In genomic region chr3:99111214-99111608, GRCm38 (mm10) we compare ENCODE assay signal across 27 mouse cellular contexts. TPM values are rescaled to one million over a fixed set of nuclear protein-coding genes. Genes with fewer than 3 reads are reported as not detected.
DNase-seq lines count a peak whose midpoint lies in the region; ATAC-seq lines count a peak whose summit lies in the region.
"Had no signal": no experiment of that assay in that cellular context is flagged by ENCODE, and none has a peak within 500 bp of the region (broad histone marks: within the 10 kb centered on the region; RNA-seq: fewer than 3 reads in every experiment).

No protein-coding gene starts in this region.

- no peaks in the 10 kb centered on the region for H3K27me3 ChIP-seq in midbrain, embryonic 14.5 days (ENCODE audit: control insufficient read depth, insufficient read depth, low read length)
- no peaks in the 10 kb centered on the region for H3K27me3 ChIP-seq in midbrain, embryonic 11.5 days (ENCODE audit: control insufficient read depth, insufficient read depth, low read length)
- H3K27me3 ChIP-seq in embryonic facial prominence, embryonic 14.5 days (replicated peaks; ENCODE audit: control insufficient read depth, insufficient read depth, low read length): no peaks in the 10 kb centered on the region
- H3K27me3 ChIP-seq in limb, embryonic 12.5 days: no peaks in the 10 kb centered on the region
- no peaks in the 10 kb centered on the region for H3K27me3 ChIP-seq in hindbrain, embryonic 16.5 days (replicated peaks; ENCODE audit: control insufficient read depth, insufficient read depth, low read length)
- H3K27me3 ChIP-seq: forebrain, embryonic 13.5 days; heart, embryonic 13.5 days; kidney, embryonic 15.5 days; liver, embryonic 15.5 days; midbrain, embryonic 12.5 days; neural tube, embryonic 15.5 days had no signal

- H3K4me3 ChIP-seq in midbrain, embryonic 14.5 days (replicated peaks; ENCODE audit: low read depth, low read length): no peak overlapping the region
- H3K4me3 ChIP-seq in midbrain, embryonic 11.5 days (ENCODE audit: low read depth, low read length): no peak overlapping the region
- H3K4me3 ChIP-seq in embryonic facial prominence, embryonic 14.5 days (ENCODE audit: low read depth, low read length): no peak overlapping the region
- H3K4me3 ChIP-seq in limb, embryonic 12.5 days (replicated peaks): no peak overlapping the region
- H3K4me3 ChIP-seq in hindbrain, embryonic 16.5 days (ENCODE audit: low read length): no peak overlapping the region
- H3K4me3 ChIP-seq: forebrain, embryonic 13.5 days; gastrocnemius, adult 2 months; heart, embryonic 13.5 days; kidney, embryonic 15.5 days; liver, embryonic 15.5 days; midbrain, embryonic 12.5 days; neural tube, embryonic 15.5 days had no signal

- no peaks in the 10 kb centered on the region for H3K4me1 ChIP-seq in midbrain, embryonic 14.5 days (ENCODE audit: control insufficient read depth, insufficient read depth, low read length)
- no peaks in the 10 kb centered on the region for H3K4me1 ChIP-seq in midbrain, embryonic 11.5 days (ENCODE audit: control insufficient read depth, insufficient read depth, low read length)
- H3K4me1 ChIP-seq in embryonic facial prominence, embryonic 14.5 days (ENCODE audit: control insufficient read depth, insufficient read depth, low read length): peaks cover 18% of the 10 kb centered on the region
- peaks cover 29% of the 10 kb centered on the region for H3K4me1 ChIP-seq in limb, embryonic 12.5 days (replicated peaks)
- H3K4me1 ChIP-seq in hindbrain, embryonic 16.5 days (ENCODE audit: control insufficient read depth, insufficient read depth, low read depth, low read length): no peaks in the 10 kb centered on the region
- H3K4me1 ChIP-seq: forebrain, embryonic 13.5 days; heart, embryonic 13.5 days; kidney, embryonic 15.5 days; liver, embryonic 15.5 days; midbrain, embryonic 12.5 days; neural tube, embryonic 15.5 days had no signal

- DNase-seq in midbrain, embryonic 14.5 days: no peak
- DNase-seq in midbrain, embryonic 11.5 days (ENCODE audit: low spot score, missing footprints): no peak
- DNase-seq in embryonic facial prominence, embryonic 14.5 days (ENCODE audit: low spot score): peak; percentile 36
- DNase-seq: adrenal gland, adult 2 months; adrenal gland, postnatal 36 days; cerebellum, adult 2 months; cerebellum, postnatal 25 days; gastrocnemius, adult 2 months; heart, postnatal 10 days; kidney, postnatal 25 days; retina, postnatal 1 day; right cerebral cortex, postnatal 14 days; thymus, postnatal 4 days had no signal

- no peak overlapping the region for H3K4me2 ChIP-seq in midbrain, embryonic 14.5 days (ENCODE audit: low read length)
- H3K4me2 ChIP-seq in midbrain, embryonic 11.5 days: no peak overlapping the region
- no peak overlapping the region for H3K4me2 ChIP-seq in embryonic facial prominence, embryonic 14.5 days (ENCODE audit: low read depth, low read length)
- 0 out of 2 replicates have a peak overlapping the region, but pooled peaks have one; percentile 6 for H3K4me2 ChIP-seq in limb, embryonic 12.5 days
- no peak overlapping the region for H3K4me2 ChIP-seq in hindbrain, embryonic 16.5 days (ENCODE audit: low read length)
- H3K4me2 ChIP-seq: forebrain, embryonic 13.5 days; heart, embryonic 13.5 days; hindbrain, embryonic 14.5 days; kidney, embryonic 15.5 days; liver, embryonic 15.5 days; lung, embryonic 14.5 days; midbrain, embryonic 12.5 days; neural tube, embryonic 15.5 days had no signal

- H3K36me3 ChIP-seq in midbrain, embryonic 14.5 days (ENCODE audit: control insufficient read depth, insufficient read depth, low read length): no peaks in the 10 kb centered on the region
- no peaks in the 10 kb centered on the region for H3K36me3 ChIP-seq in midbrain, embryonic 11.5 days (ENCODE audit: control insufficient read depth, insufficient read depth, low read length)
- H3K36me3 ChIP-seq in embryonic facial prominence, embryonic 14.5 days (ENCODE audit: control insufficient read depth, insufficient read depth, low read length): no peaks in the 10 kb centered on the region
- H3K36me3 ChIP-seq in limb, embryonic 12.5 days: no peaks in the 10 kb centered on the region
- no peaks in the 10 kb centered on the region for H3K36me3 ChIP-seq in hindbrain, embryonic 16.5 days (ENCODE audit: control insufficient read depth, insufficient read depth, low read length)
- H3K36me3 ChIP-seq: heart, embryonic 13.5 days; kidney, embryonic 15.5 days; liver, embryonic 15.5 days; midbrain, embryonic 12.5 days; neural tube, embryonic 15.5 days had no signal

- no peaks in the 10 kb centered on the region for H3K9me3 ChIP-seq in midbrain, embryonic 14.5 days (ENCODE audit: control insufficient read depth, low read length)
- H3K9me3 ChIP-seq in midbrain, embryonic 11.5 days (ENCODE audit: control insufficient read depth, low read length): no peaks in the 10 kb centered on the region
- H3K9me3 ChIP-seq in embryonic facial prominence, embryonic 14.5 days (ENCODE audit: control insufficient read depth, low read length): no peaks in the 10 kb centered on the region
- no peaks in the 10 kb centered on the region for H3K9me3 ChIP-seq in limb, embryonic 12.5 days
- H3K9me3 ChIP-seq in hindbrain, embryonic 16.5 days (ENCODE audit: control insufficient read depth, low read length): no peaks in the 10 kb centered on the region
- H3K9me3 ChIP-seq: forebrain, embryonic 13.5 days; heart, embryonic 13.5 days; kidney, embryonic 15.5 days; liver, embryonic 15.5 days; midbrain, embryonic 12.5 days; neural tube, embryonic 15.5 days had no signal

- H3K9ac ChIP-seq in midbrain, embryonic 14.5 days (replicated peaks; ENCODE audit: low read length): no peak overlapping the region
- H3K9ac ChIP-seq in midbrain, embryonic 11.5 days (ENCODE audit: low read length): no peak overlapping the region
- no peak overlapping the region for H3K9ac ChIP-seq in embryonic facial prominence, embryonic 14.5 days (ENCODE audit: low read depth, low read length)
- H3K9ac ChIP-seq in limb, embryonic 12.5 days (replicated peaks): no peak overlapping the region
- no peak overlapping the region for H3K9ac ChIP-seq in hindbrain, embryonic 16.5 days (ENCODE audit: low read depth, low read length)
- H3K9ac ChIP-seq: forebrain, embryonic 13.5 days; heart, embryonic 13.5 days; hindbrain, embryonic 14.5 days; kidney, embryonic 15.5 days; liver, embryonic 15.5 days; lung, embryonic 14.5 days; midbrain, embryonic 12.5 days; neural tube, embryonic 15.5 days had no signal

- WGBS in midbrain, embryonic 14.5 days: 92% methylated on average over 5 of the region's 5 CpGs
- WGBS in midbrain, embryonic 11.5 days: 83% methylated on average over 5 of the region's 5 CpGs
- 32% methylated on average over 5 of the region's 5 CpGs for WGBS in embryonic facial prominence, embryonic 14.5 days
- 54% methylated on average over 5 of the region's 5 CpGs for WGBS in limb, embryonic 12.5 days
- WGBS in hindbrain, embryonic 16.5 days: 92% methylated on average over 5 of the region's 5 CpGs

- H3K27ac ChIP-seq in midbrain, embryonic 14.5 days (replicated peaks; ENCODE audit: low read depth, low read length): no peak overlapping the region
- no peak overlapping the region for H3K27ac ChIP-seq in midbrain, embryonic 11.5 days (ENCODE audit: low read depth, low read length)
- H3K27ac ChIP-seq in embryonic facial prominence, embryonic 14.5 days (replicated peaks; ENCODE audit: low read depth, low read length): 0 out of 2 replicates have a peak overlapping the region, but pooled peaks have one; percentile 16
- peak overlapping the region; percentile 56 for H3K27ac ChIP-seq in limb, embryonic 12.5 days
- no peak overlapping the region for H3K27ac ChIP-seq in hindbrain, embryonic 16.5 days (ENCODE audit: low read depth, low read length)
- H3K27ac ChIP-seq: forebrain, embryonic 13.5 days; gastrocnemius, adult 2 months; heart, embryonic 13.5 days; hindbrain, embryonic 14.5 days; kidney, embryonic 15.5 days; liver, embryonic 15.5 days; midbrain, embryonic 12.5 days; neural tube, embryonic 15.5 days had no signal

- 0 out of 2 replicates have a peak, but pooled peaks have one; percentile 18 for ATAC-seq in midbrain, embryonic 14.5 days (ENCODE audit: low FRiP score, low TSS enrichment)
- ATAC-seq in midbrain, embryonic 11.5 days (ENCODE audit: low FRiP score): no peak
- no peak for ATAC-seq in embryonic facial prominence, embryonic 14.5 days (ENCODE audit: low read depth)
- ATAC-seq in limb, embryonic 12.5 days (ENCODE audit: insufficient number of reproducible peaks, insufficient read depth, low FRiP score, low TSS enrichment, low read depth): 0 out of 2 replicates have a peak, but pooled peaks have one; percentile 42
- ATAC-seq in hindbrain, embryonic 16.5 days: no peak
- no peak for ATAC-seq in frontal cortex, adult (ENCODE audit: low TSS enrichment)
- no peak for ATAC-seq in megakaryocyte progenitor cell, adult 5-6 weeks (replicated peaks; ENCODE audit: poor library complexity)
- ATAC-seq: CD4-positive, CD25-positive, alpha-beta regulatory T cell, adult 4 months; forebrain, embryonic 13.5 days; inflammation-experienced regulatory T-cells, adult 6 months had no signal

RNA-seq across cellular contexts. Expression of gene Wars2, which starts 29.7 kb away (rescaled TPM):
- polyA plus RNA-seq in midbrain, embryonic 14.5 days (2014; fragmentation: Nextera tagmentation; extraction: Ambion mirVana): 2.9 and 6.3 TPM in 2 replicates
- 6.1 and 6.9 TPM in 2 replicates for polyA plus RNA-seq in midbrain, embryonic 11.5 days (2014; fragmentation: Nextera tagmentation; extraction: Ambion mirVana)
- 10.1 and 10.4 TPM in 2 replicates for polyA plus RNA-seq in embryonic facial prominence, embryonic 14.5 days (2014; fragmentation: Nextera tagmentation; extraction: Ambion mirVana)
- 6.7 and 8.3 TPM in 2 replicates for polyA plus RNA-seq in limb, embryonic 12.5 days (2016; fragmentation: Nextera tagmentation; extraction: Ambion mirVana)
- 4.9 and 5.3 TPM in 2 replicates for polyA plus RNA-seq in hindbrain, embryonic 16.5 days (2015; fragmentation: Nextera tagmentation; extraction: Ambion mirVana)
- total RNA-seq in megakaryocyte progenitor cell, adult 5-6 weeks (2015): 3.8 TPM in 2 replicates
- 5.5 and 8.9 TPM in 2 replicates for total RNA-seq in megakaryocyte progenitor cell, adult 5-6 weeks (2017)

Comparison
In these comparisons a context has a peak if more than half of its experiments do, and no peak if none do; other contexts are left out.
1. ATAC-seq: peak in midbrain, embryonic 14.5 days (single experiment) and limb, embryonic 12.5 days (single experiment); none in midbrain, embryonic 11.5 days (single experiment), embryonic facial prominence, embryonic 14.5 days (single experiment), hindbrain, embryonic 16.5 days (single experiment), frontal cortex, adult (single experiment) and megakaryocyte progenitor cell, adult 5-6 weeks (single experiment).
2. H3K27ac ChIP-seq: peak in embryonic facial prominence, embryonic 14.5 days (single experiment) and limb, embryonic 12.5 days (single experiment); none in midbrain, embryonic 14.5 days (single experiment), midbrain, embryonic 11.5 days (single experiment) and hindbrain, embryonic 16.5 days (single experiment).